Mouse (Mus musculus) cortical plate, adult 2 months (tissue): ENCODE data around the gene Casz1.

Experiments
- CTCF ChIP-seq: fragments of 200-500 bp; IDR thresholded peaks from 2 replicates; pipeline ENCODE4 v1.5.1; 2011; ENCODE audit warnings: mild to moderate bottlenecking, control low read depth, low read length; ENCODE audit not compliant: insufficient read depth; ENCODE audit errors: extremely low read depth
- POLR2A ChIP-seq: fragments of 200-500 bp; IDR thresholded peaks from 2 replicates; pipeline ENCODE4 v1.6.1; 2011; ENCODE audit warnings: mild to moderate bottlenecking, low read length, control low read depth; ENCODE audit not compliant: insufficient read depth; ENCODE audit errors: extremely low read depth

GRCm38 (mm10) chr4:148846203-148846602 lies 42.0 kb downstream of the Casz1 start:
- TF ChIP-seq POLR2A (no peak), CTCF (no peak)
